Mouse (Mus musculus): ENCODE results near the gene Nav1.

DNA sequence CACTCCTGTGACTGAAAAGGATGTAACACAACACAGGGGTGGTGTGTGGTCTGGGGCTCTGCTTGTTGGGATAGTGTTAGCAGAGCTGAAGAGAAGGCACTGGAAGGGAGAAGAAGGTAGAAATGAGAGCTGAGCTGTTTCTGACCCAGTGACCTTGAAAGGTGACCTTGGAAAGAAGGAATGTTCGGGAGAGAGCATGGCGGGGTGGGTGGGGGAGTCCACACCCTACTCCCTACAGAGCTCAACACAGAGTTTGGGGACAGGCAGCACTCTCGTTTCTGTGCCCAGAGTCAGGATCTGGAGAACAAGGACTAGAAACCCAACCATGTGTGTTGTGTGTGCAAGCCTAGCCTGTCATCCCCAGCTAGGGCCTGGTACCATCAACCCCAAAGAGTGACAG lies 18.1 kb downstream of the Nav1 start:
- no peak for TF ChIP-seq POLR2A (IDR thresholded peaks at IDR 0.05; ENCODE audit: borderline replicate concordance, insufficient read depth, low read length)
- no peak for TF ChIP-seq CTCF (IDR thresholded peaks at IDR 0.05; ENCODE audit: borderline replicate concordance, insufficient read depth, low read depth, low read length)
